Mouse (Mus musculus): ENCODE data around the gene Fbxw11. TPM values are rescaled to one million over a fixed set of nuclear protein-coding genes. Genes with fewer than 3 reads are reported as not detected.

The Fbxw11 gene
- polyA plus RNA-seq, 1 experiment from 2014 or later, result 32.1 TPM

GRCm38 (mm10) chr11:32625677-32626076, 16.8 kb upstream of the Fbxw11 start:
- H3K27me3 ChIP-seq (ENCODE audit: control insufficient read depth, insufficient read depth, low read length), result no peaks in the 10 kb centered on the region
- H3K4me2 ChIP-seq (replicated peaks; ENCODE audit: low read depth), result no peak overlapping the region
- DNase-seq (ENCODE audit: low spot score) (peak; percentile 80), ATAC-seq (ENCODE audit: low FRiP score, low TSS enrichment) (peak; percentile 57; the same call in 1 of the 2 replicates)
- H3K9me3 ChIP-seq (ENCODE audit: control insufficient read depth, low read length), result no peaks in the 10 kb centered on the region
- H3K4me1 ChIP-seq (replicated peaks; ENCODE audit: control insufficient read depth, insufficient read depth), result no peaks in the 10 kb centered on the region
- H3K36me3 ChIP-seq (ENCODE audit: control insufficient read depth, insufficient read depth, low read length), result no peaks in the 10 kb centered on the region
- TF ChIP-seq CTCF (IDR thresholded peaks at IDR 0.05; ENCODE audit: low read depth), result peak; percentile 89
- TF ChIP-seq EP300 (optimal IDR thresholded peaks at IDR 0.05), result no peak
- H3K4me3 ChIP-seq (ENCODE audit: low read depth, low read length), result no peak overlapping the region
- no peak overlapping the region for H3K9ac ChIP-seq (ENCODE audit: low read length)
- no peak overlapping the region for H3K27ac ChIP-seq (replicated peaks)
- 49% methylated on average over 1 of the region's 1 CpGs for WGBS

GRCm38 (mm10) chr11:32626079-32626478, 16.4 kb upstream of the Fbxw11 start:
- WGBS, result 83% methylated on average over 6 of the region's 6 CpGs
- Histone ChIP-seq H3K4me3 (ENCODE audit: low read depth, low read length) (no peak overlapping the region), H3K27ac (replicated peaks) (no peak overlapping the region), H3K36me3 (ENCODE audit: control insufficient read depth, insufficient read depth, low read length) (no peaks in the 10 kb centered on the region), H3K27me3 (ENCODE audit: control insufficient read depth, insufficient read depth, low read length) (no peaks in the 10 kb centered on the region), H3K9ac (ENCODE audit: low read length) (no peak overlapping the region), H3K4me2 (replicated peaks; ENCODE audit: low read depth) (no peak overlapping the region), H3K4me1 (replicated peaks; ENCODE audit: control insufficient read depth, insufficient read depth) (no peaks in the 10 kb centered on the region), H3K9me3 (ENCODE audit: control insufficient read depth, low read length) (no peaks in the 10 kb centered on the region)
- TF ChIP-seq CTCF (IDR thresholded peaks at IDR 0.05; ENCODE audit: low read depth), result no peak
- no peak for TF ChIP-seq EP300 (optimal IDR thresholded peaks at IDR 0.05)
- DNase-seq (ENCODE audit: low spot score) (no peak), ATAC-seq (ENCODE audit: low FRiP score, low TSS enrichment) (0 out of 2 replicates have a peak, but pooled peaks have one; percentile 12)

- WGBS, result 83% methylated on average over 6 of the region's 6 CpGs
Observed at GRCm38 (mm10) chr11:32627900-32628299, 14.6 kb upstream of the Fbxw11 start.

GRCm38 (mm10) chr11:32629713-32630211, 12.8 kb upstream of the Fbxw11 start:
- 71% methylated on average over 4 of the region's 4 CpGs for WGBS
- Histone ChIP-seq H3K4me3 (ENCODE audit: low read depth, low read length) (no peak overlapping the region), H3K4me2 (replicated peaks; ENCODE audit: low read depth) (no peak overlapping the region), H3K36me3 (ENCODE audit: control insufficient read depth, insufficient read depth, low read length) (no peaks in the 10 kb centered on the region), H3K27me3 (ENCODE audit: control insufficient read depth, insufficient read depth, low read length) (no peaks in the 10 kb centered on the region), H3K9ac (ENCODE audit: low read length) (no peak overlapping the region), H3K4me1 (replicated peaks; ENCODE audit: control insufficient read depth, insufficient read depth) (no peaks in the 10 kb centered on the region), H3K27ac (replicated peaks) (no peak overlapping the region), H3K9me3 (ENCODE audit: control insufficient read depth, low read length) (no peaks in the 10 kb centered on the region)
- no peak for TF ChIP-seq EP300 (optimal IDR thresholded peaks at IDR 0.05)
- TF ChIP-seq CTCF (IDR thresholded peaks at IDR 0.05; ENCODE audit: low read depth), result no peak
- DNase-seq (ENCODE audit: low spot score), result no peak
- ATAC-seq (ENCODE audit: low FRiP score, low TSS enrichment), result no peak

More at GRCm38 (mm10) chr11:32627900-32628299, 14.6 kb upstream of the Fbxw11 start:
- H3K9me3 ChIP-seq (ENCODE audit: control insufficient read depth, low read length), result no peaks in the 10 kb centered on the region
- no peak for TF ChIP-seq EP300 (optimal IDR thresholded peaks at IDR 0.05)
- no peak for TF ChIP-seq CTCF (IDR thresholded peaks at IDR 0.05; ENCODE audit: low read depth)
- H3K4me2 ChIP-seq (replicated peaks; ENCODE audit: low read depth), result no peak overlapping the region
- H3K27ac ChIP-seq (replicated peaks), result no peak overlapping the region
- no peak overlapping the region for H3K9ac ChIP-seq (ENCODE audit: low read length)
- no peak overlapping the region for H3K4me3 ChIP-seq (ENCODE audit: low read depth, low read length)
- H3K4me1 ChIP-seq (replicated peaks; ENCODE audit: control insufficient read depth, insufficient read depth), result no peaks in the 10 kb centered on the region
- no peak for ATAC-seq (ENCODE audit: low FRiP score, low TSS enrichment)
- no peaks in the 10 kb centered on the region for H3K27me3 ChIP-seq (ENCODE audit: control insufficient read depth, insufficient read depth, low read length)
- no peaks in the 10 kb centered on the region for H3K36me3 ChIP-seq (ENCODE audit: control insufficient read depth, insufficient read depth, low read length)
- DNase-seq (ENCODE audit: low spot score), result no peak

GRCm38 (mm10) chr11:32632671-32633070, 9.9 kb upstream of the Fbxw11 start:
- H3K4me1 ChIP-seq (replicated peaks; ENCODE audit: control insufficient read depth, insufficient read depth), result no peaks in the 10 kb centered on the region
- no peaks in the 10 kb centered on the region for H3K27me3 ChIP-seq (ENCODE audit: control insufficient read depth, insufficient read depth, low read length)
- DNase-seq (ENCODE audit: low spot score) (no peak), ATAC-seq (ENCODE audit: low FRiP score, low TSS enrichment) (no peak)
- H3K9me3 ChIP-seq (ENCODE audit: control insufficient read depth, low read length), result no peaks in the 10 kb centered on the region
- H3K4me2 ChIP-seq (replicated peaks; ENCODE audit: low read depth), result no peak overlapping the region
- H3K4me3 ChIP-seq (ENCODE audit: low read depth, low read length), result no peak overlapping the region
- no peak overlapping the region for H3K9ac ChIP-seq (ENCODE audit: low read length)
- 96% methylated on average over 5 of the region's 5 CpGs for WGBS
- no peak overlapping the region for H3K27ac ChIP-seq (replicated peaks)
- H3K36me3 ChIP-seq (ENCODE audit: control insufficient read depth, insufficient read depth, low read length), result no peaks in the 10 kb centered on the region
- TF ChIP-seq EP300 (optimal IDR thresholded peaks at IDR 0.05) (no peak), CTCF (IDR thresholded peaks at IDR 0.05; ENCODE audit: low read depth) (no peak)

GRCm38 (mm10) chr11:32633542-32633941, 9.0 kb upstream of the Fbxw11 start:
- WGBS, result 72% methylated on average over 3 of the region's 3 CpGs
- no peaks in the 10 kb centered on the region for H3K9me3 ChIP-seq (ENCODE audit: control insufficient read depth, low read length)
- DNase-seq (ENCODE audit: low spot score), result no peak

More at GRCm38 (mm10) chr11:32633542-32633941, 9.0 kb upstream of the Fbxw11 start:
- TF ChIP-seq EP300 (optimal IDR thresholded peaks at IDR 0.05) (no peak), CTCF (IDR thresholded peaks at IDR 0.05; ENCODE audit: low read depth) (peak; percentile 40)
- no peaks in the 10 kb centered on the region for H3K4me1 ChIP-seq (replicated peaks; ENCODE audit: control insufficient read depth, insufficient read depth)
- H3K27me3 ChIP-seq (ENCODE audit: control insufficient read depth, insufficient read depth, low read length), result no peaks in the 10 kb centered on the region
- H3K27ac ChIP-seq (replicated peaks), result no peak overlapping the region
- H3K4me3 ChIP-seq (ENCODE audit: low read depth, low read length), result no peak overlapping the region
- H3K36me3 ChIP-seq (ENCODE audit: control insufficient read depth, insufficient read depth, low read length), result no peaks in the 10 kb centered on the region
- no peak overlapping the region for H3K9ac ChIP-seq (ENCODE audit: low read length)
- ATAC-seq (ENCODE audit: low FRiP score, low TSS enrichment), result no peak
- H3K4me2 ChIP-seq (replicated peaks; ENCODE audit: low read depth), result no peak overlapping the region
